Mouse (Mus musculus) kidney, embryonic 14.5 days (tissue): ENCODE data around the gene Lars2. TPM values are rescaled to one million over a fixed set of nuclear protein-coding genes. Genes with fewer than 3 reads are reported as not detected.
"Not testable (repeated sequence)": the region's sequence is repeated elsewhere in the genome, so short reads cannot be mapped to it uniquely, and the experiment has no call there.

Experiments
- ATAC-seq: fragments of 200-750 bp; cut with Nextera tagmentation; 2 replicates; pipeline ENCODE4 v1.8.0; 2017; ENCODE audit warnings: moderate number of reproducible peaks, mild to moderate bottlenecking, moderate TSS enrichment, moderate library complexity; ENCODE audit not compliant: low FRiP score, low TSS enrichment
- H3K27ac ChIP-seq: fragments of 300-500 bp; sonication (generic); 2 replicates; pipeline ENCODE4 v1.5.1; 2014; ENCODE audit warnings: low read depth, mild to moderate bottlenecking, low read length, moderate library complexity, mixed read lengths
- H3K27me3 ChIP-seq: fragments of 300-500 bp; sonication (generic); 2 replicates; pipeline ENCODE4 v1.6.1; 2014; ENCODE audit warnings: mild to moderate bottlenecking, low read length; ENCODE audit not compliant: control insufficient read depth, insufficient read depth
- H3K36me3 ChIP-seq: fragments of 300-500 bp; sonication (generic); 2 replicates; pipeline ENCODE4 v1.6.1; 2014; ENCODE audit warnings: low read length, mixed read lengths; ENCODE audit not compliant: control insufficient read depth, insufficient read depth
- H3K4me1 ChIP-seq: fragments of 300-500 bp; sonication (generic); 2 replicates; pipeline ENCODE4 v1.6.1; 2014; ENCODE audit warnings: low read length, mixed read lengths; ENCODE audit not compliant: control insufficient read depth, insufficient read depth
- H3K4me2 ChIP-seq: fragments of 300-500 bp; sonication (generic); replicated peaks from 2 replicates; pipeline ENCODE4 v1.6.1; 2014; ENCODE audit warnings: low read depth, mild to moderate bottlenecking, low read length
- H3K4me3 ChIP-seq: fragments of 300-500 bp; sonication (generic); 2 replicates; pipeline ENCODE4 v1.5.1; 2014; ENCODE audit warnings: mild to moderate bottlenecking, low read length
- H3K9ac ChIP-seq: fragments of 300-500 bp; sonication (generic); 2 replicates; pipeline ENCODE4 v1.6.1; 2014; ENCODE audit warnings: low read depth, mild to moderate bottlenecking, low read length, moderate library complexity
- H3K9me3 ChIP-seq: fragments of 300-500 bp; sonication (generic); 2 replicates; pipeline ENCODE4 v1.6.1; 2016; ENCODE audit warnings: low read length; ENCODE audit not compliant: control insufficient read depth
- WGBS: fragments of 180-500 bp; shearing (Covaris S2); extraction: QIAGEN DNeasy Blood & Tissue Kit; methylation state at CpG from one replicate; pipeline ENCODE4 v1.1.7; 2014; 5-methylcytosine and 5-hydroxymethylcytosine counted together
- polyA plus RNA-seq: library from polyadenylated mRNA; unstranded; fragments of >200 nt; fragmentation: Nextera tagmentation; extraction: Ambion mirVana; gene quantifications from 2 replicates; pipeline ENCODE4 v1.2.1, GENCODE M21; 2014

Lars2 gene
- polyA plus RNA-seq: 1,448 and 1,757 TPM in 2 replicates

GRCm38 (mm10) chr9:123366708-123367385 is at the start of gene Lars2:
TSS of gene Lars2 (plus strand) at chr9:123366927.
- ATAC-seq: peak; percentile 99
- peak within 1 kb of the TSS; percentile 74 for H3K4me3 ChIP-seq
- WGBS: under 1% methylated on average over 35 of the region's 35 CpGs
- peak within 1 kb of the TSS; percentile 63 for H3K4me2 ChIP-seq
- no peaks in the 10 kb centered on the region for H3K27me3 ChIP-seq
- no peaks in the 10 kb centered on the region for H3K4me1 ChIP-seq
- H3K27ac ChIP-seq: peak within 1 kb of the TSS; percentile 77
- H3K9me3 ChIP-seq: no peaks in the 10 kb centered on the region
- peak within 1 kb of the TSS; percentile 64 for H3K9ac ChIP-seq
- 0 out of 2 replicates have a peak, but pooled peaks cover 1% of the 10 kb centered on the region for H3K36me3 ChIP-seq

GRCm38 (mm10) chr9:123326106-123326505 is 40.6 kb upstream of the Lars2 start:
- no peak for ATAC-seq
- H3K9me3 ChIP-seq: no peaks in the 10 kb centered on the region

GRCm38 (mm10) chr9:123328336-123328735 is 38.4 kb upstream of the Lars2 start:
- Histone ChIP-seq H3K27ac (no peak overlapping the region), H3K27me3 (no peaks in the 10 kb centered on the region), H3K36me3 (no peaks in the 10 kb centered on the region), H3K4me1 (no peaks in the 10 kb centered on the region), H3K4me2 (no peak overlapping the region), H3K9me3 (no peaks in the 10 kb centered on the region), H3K4me3 (no peak overlapping the region), H3K9ac (no peak overlapping the region)
- 86% methylated on average over 3 of the region's 3 CpGs for WGBS
- no peak for ATAC-seq

More at GRCm38 (mm10) chr9:123326106-123326505, 40.6 kb upstream of the Lars2 start:
- Histone ChIP-seq H3K4me1 (no peaks in the 10 kb centered on the region), H3K27me3 (no peaks in the 10 kb centered on the region), H3K4me2 (no peak overlapping the region), H3K27ac (no peak overlapping the region), H3K36me3 (no peaks in the 10 kb centered on the region), H3K4me3 (no peak overlapping the region), H3K9ac (no peak overlapping the region)

- Histone ChIP-seq H3K27ac (no peak overlapping the region), H3K4me1 (no peaks in the 10 kb centered on the region), H3K36me3 (no peaks in the 10 kb centered on the region), H3K4me2 (no peak overlapping the region), H3K27me3 (no peaks in the 10 kb centered on the region), H3K9me3 (no peaks in the 10 kb centered on the region), H3K9ac (no peak overlapping the region), H3K4me3 (no peak overlapping the region)
- ATAC-seq: no peak
- 88% methylated on average over 7 of the region's 7 CpGs for WGBS
Measured at GRCm38 (mm10) chr9:123329831-123330230, 36.9 kb upstream of the Lars2 start.

- not testable (repeated sequence) for H3K36me3 ChIP-seq, H3K4me2 ChIP-seq, H3K27me3 ChIP-seq, ATAC-seq, H3K4me3 ChIP-seq, H3K9me3 ChIP-seq, H3K9ac ChIP-seq, H3K4me1 ChIP-seq, H3K27ac ChIP-seq
- 87% methylated on average over 1 of the region's 1 CpGs for WGBS
Measured at GRCm38 (mm10) chr9:123330271-123330670, 36.5 kb upstream of the Lars2 start.

GRCm38 (mm10) chr9:123333479-123333878 is 33.2 kb upstream of the Lars2 start:
- Histone ChIP-seq H3K4me3 (no peak overlapping the region), H3K4me1 (no peaks in the 10 kb centered on the region; the same call in 1 of the 2 replicates), H3K9ac (no peak overlapping the region), H3K27me3 (no peaks in the 10 kb centered on the region), H3K4me2 (no peak overlapping the region), H3K36me3 (no peaks in the 10 kb centered on the region), H3K27ac (no peak overlapping the region), H3K9me3 (no peaks in the 10 kb centered on the region)
- no peak for ATAC-seq
- WGBS: 94% methylated on average over 2 of the region's 2 CpGs

- Histone ChIP-seq H3K4me2 (no peak overlapping the region), H3K27ac (no peak overlapping the region), H3K36me3 (no peaks in the 10 kb centered on the region), H3K9me3 (no peaks in the 10 kb centered on the region), H3K9ac (no peak overlapping the region), H3K27me3 (no peaks in the 10 kb centered on the region), H3K4me1 (no peaks in the 10 kb centered on the region; the same call in 1 of the 2 replicates), H3K4me3 (no peak overlapping the region)
- 56% methylated on average over 5 of the region's 5 CpGs for WGBS
- ATAC-seq: no peak
Measured at GRCm38 (mm10) chr9:123335044-123335670, 31.6 kb upstream of the Lars2 start.

- WGBS: 59% methylated on average over 3 of the region's 3 CpGs
- ATAC-seq: no peak
- Histone ChIP-seq H3K4me2 (no peak overlapping the region), H3K27ac (no peak overlapping the region), H3K9ac (no peak overlapping the region), H3K9me3 (no peaks in the 10 kb centered on the region), H3K36me3 (no peaks in the 10 kb centered on the region), H3K4me1 (no peaks in the 10 kb centered on the region; the same call in 1 of the 2 replicates), H3K27me3 (no peaks in the 10 kb centered on the region), H3K4me3 (no peak overlapping the region)
Measured at GRCm38 (mm10) chr9:123339651-123340144, 27.0 kb upstream of the Lars2 start.

GRCm38 (mm10) chr9:123341256-123341655 is 25.5 kb upstream of the Lars2 start:
- Histone ChIP-seq H3K36me3 (no peaks in the 10 kb centered on the region), H3K4me1 (no peaks in the 10 kb centered on the region; the same call in 1 of the 2 replicates), H3K9ac (no peak overlapping the region), H3K4me3 (no peak overlapping the region), H3K27ac (no peak overlapping the region), H3K27me3 (no peaks in the 10 kb centered on the region), H3K4me2 (no peak overlapping the region), H3K9me3 (no peaks in the 10 kb centered on the region)
- 61% methylated on average over 6 of the region's 6 CpGs for WGBS
- ATAC-seq: no peak
